Mouse (Mus musculus) E14TG2a.4 (cell line): ENCODE data around the gene Mettl21e.

Source experiments
- CTCF ChIP-seq: conservative IDR thresholded peaks from 2 replicates; pipeline ENCODE4 v1.5.1; 2014; ENCODE audit warnings: low read length
- NANOG ChIP-seq: IDR thresholded peaks from 2 replicates; pipeline ENCODE4 v1.6.1; 2014; ENCODE audit warnings: borderline replicate concordance, low read length, mixed read lengths
- POU5F1 ChIP-seq: IDR thresholded peaks from 2 replicates; pipeline ENCODE4 v1.6.1; 2014; ENCODE audit warnings: low read length, borderline replicate concordance

- TF ChIP-seq CTCF (no peak), NANOG (no peak), POU5F1 (no peak)
Measured at GRCm38 (mm10) chr1:44172656-44173055, 46.1 kb downstream of the Mettl21e start.
